ENCODE assay signal across 16 mouse cellular contexts in the genomic region with DNA sequence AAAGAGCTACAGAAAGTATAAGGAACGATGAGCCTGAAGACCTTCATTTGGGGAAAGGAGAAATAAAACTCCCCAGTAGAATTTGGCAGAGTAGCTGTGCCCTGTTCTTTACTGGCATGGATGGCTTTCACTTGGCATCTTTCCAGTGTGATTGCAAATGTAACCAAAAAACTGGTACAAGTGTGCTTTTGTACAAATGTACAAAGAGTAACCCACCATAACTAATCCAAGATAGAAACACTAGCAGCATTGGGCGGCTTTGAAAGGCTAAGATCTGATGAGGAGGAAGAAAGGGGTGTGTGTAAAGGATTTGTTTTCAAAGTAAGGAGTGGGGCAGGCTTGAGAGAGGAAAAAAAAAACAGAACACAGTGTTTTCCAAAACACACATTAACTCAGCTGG. TPM values are rescaled to one million over a fixed set of nuclear protein-coding genes. Genes with fewer than 3 reads are reported as not detected.
DNase-seq lines count a peak whose midpoint lies in the region; ATAC-seq lines count a peak whose summit lies in the region.
"Had no signal": no experiment of that assay in that cellular context is flagged by ENCODE, and none has a peak within 500 bp of the region (broad histone marks: within the 10 kb centered on the region; RNA-seq: fewer than 3 reads in every experiment).

No protein-coding gene starts in this region.

- H3K4me2 ChIP-seq in hindbrain, embryonic 15.5 days, result no peak overlapping the region
- no peak overlapping the region for H3K4me2 ChIP-seq in hindbrain, embryonic 12.5 days (replicated peaks)
- H3K4me2 ChIP-seq in midbrain, embryonic 14.5 days (ENCODE audit: low read length), result no peak overlapping the region
- H3K4me2 ChIP-seq in midbrain, embryonic 15.5 days, result no peak overlapping the region
- no peak overlapping the region for H3K4me2 ChIP-seq in neural tube, embryonic 15.5 days
- H3K4me2 ChIP-seq: embryonic facial prominence, embryonic 15.5 days; liver, embryonic 13.5 days; midbrain, embryonic 11.5 days had no signal

- no peak overlapping the region for H3K27ac ChIP-seq in hindbrain, embryonic 15.5 days (replicated peaks)
- H3K27ac ChIP-seq in hindbrain, embryonic 12.5 days, result no peak overlapping the region
- no peak overlapping the region for H3K27ac ChIP-seq in midbrain, embryonic 14.5 days (replicated peaks; ENCODE audit: low read depth, low read length)
- H3K27ac ChIP-seq in midbrain, embryonic 15.5 days, result no peak overlapping the region
- H3K27ac ChIP-seq in neural tube, embryonic 15.5 days (replicated peaks), result peak overlapping the region; percentile 37; the same call in 1 of the 2 replicates
- H3K27ac ChIP-seq: embryonic facial prominence, embryonic 15.5 days; heart, embryonic 10.5 days; liver, embryonic 13.5 days had no signal

- H3K9ac ChIP-seq in hindbrain, embryonic 15.5 days, result no peak overlapping the region
- H3K9ac ChIP-seq in hindbrain, embryonic 12.5 days, result no peak overlapping the region
- H3K9ac ChIP-seq in midbrain, embryonic 14.5 days (replicated peaks; ENCODE audit: low read length), result no peak overlapping the region
- no peak overlapping the region for H3K9ac ChIP-seq in midbrain, embryonic 15.5 days
- no peak overlapping the region for H3K9ac ChIP-seq in neural tube, embryonic 15.5 days (replicated peaks)
- H3K9ac ChIP-seq: embryonic facial prominence, embryonic 15.5 days; forebrain, postnatal 0 days; liver, embryonic 13.5 days had no signal

- H3K4me1 ChIP-seq in hindbrain, embryonic 15.5 days (replicated peaks), result no peaks in the 10 kb centered on the region
- H3K4me1 ChIP-seq in hindbrain, embryonic 12.5 days, result no peaks in the 10 kb centered on the region; the same call in 1 of the 2 replicates
- H3K4me1 ChIP-seq in midbrain, embryonic 14.5 days (ENCODE audit: control insufficient read depth, insufficient read depth, low read length), result no peaks in the 10 kb centered on the region
- H3K4me1 ChIP-seq in midbrain, embryonic 15.5 days, result 0 out of 2 replicates have a peak, but pooled peaks cover 3% of the 10 kb centered on the region
- H3K4me1 ChIP-seq in neural tube, embryonic 15.5 days, result peaks cover 5% of the 10 kb centered on the region; the same call in 1 of the 2 replicates
- H3K4me1 ChIP-seq: embryonic facial prominence, embryonic 15.5 days; heart, embryonic 10.5 days; liver, embryonic 13.5 days had no signal

- WGBS in hindbrain, embryonic 15.5 days, result 52% methylated on average over 2 of the region's 2 CpGs
- 74% methylated on average over 2 of the region's 2 CpGs for WGBS in hindbrain, embryonic 12.5 days
- 55% methylated on average over 2 of the region's 2 CpGs for WGBS in midbrain, embryonic 14.5 days
- WGBS in midbrain, embryonic 15.5 days, result 56% methylated on average over 2 of the region's 2 CpGs
- WGBS in neural tube, embryonic 15.5 days, result 49% methylated on average over 2 of the region's 2 CpGs

- peak; percentile 13 to 24 for DNase-seq in cerebellum, adult 18-20 months
- DNase-seq in cerebellum, postnatal 4 days (ENCODE audit: low spot score in 2 of 2), result no peak
- peak; percentile 59 for DNase-seq in midbrain, embryonic 14.5 days
- DNase-seq: forebrain, postnatal 0 days; gastrocnemius, postnatal 14 days; liver, embryonic 13.5 days; thymus, postnatal 36 days had no signal

- ATAC-seq in hindbrain, embryonic 15.5 days (ENCODE audit: low FRiP score, low read depth), result peak; percentile 74; the same call in 1 of the 2 replicates
- ATAC-seq in hindbrain, embryonic 12.5 days (ENCODE audit: low FRiP score), result no peak
- no peak for ATAC-seq in midbrain, embryonic 14.5 days (ENCODE audit: low FRiP score, low TSS enrichment)
- ATAC-seq in midbrain, embryonic 15.5 days (replicated peaks), result no peak
- ATAC-seq in neural tube, embryonic 15.5 days (ENCODE audit: low FRiP score), result no peak
- ATAC-seq: activated CD4-positive, CD25-positive, alpha-beta regulatory T cell, adult 4 months; forebrain, postnatal 0 days; intestine, embryonic 16.5 days had no signal

- no peak overlapping the region for H3K4me3 ChIP-seq in hindbrain, embryonic 15.5 days
- no peak overlapping the region for H3K4me3 ChIP-seq in hindbrain, embryonic 12.5 days
- H3K4me3 ChIP-seq in midbrain, embryonic 14.5 days (replicated peaks; ENCODE audit: low read depth, low read length), result no peak overlapping the region
- H3K4me3 ChIP-seq in midbrain, embryonic 15.5 days, result no peak overlapping the region
- no peak overlapping the region for H3K4me3 ChIP-seq in neural tube, embryonic 15.5 days (replicated peaks)
- H3K4me3 ChIP-seq: embryonic facial prominence, embryonic 15.5 days; heart, embryonic 10.5 days; liver, embryonic 13.5 days had no signal

- H3K9me3 ChIP-seq in hindbrain, embryonic 15.5 days, result no peaks in the 10 kb centered on the region
- no peaks in the 10 kb centered on the region for H3K9me3 ChIP-seq in hindbrain, embryonic 12.5 days (replicated peaks)
- no peaks in the 10 kb centered on the region for H3K9me3 ChIP-seq in midbrain, embryonic 14.5 days (ENCODE audit: control insufficient read depth, low read length)
- H3K9me3 ChIP-seq in midbrain, embryonic 15.5 days, result no peaks in the 10 kb centered on the region
- no peaks in the 10 kb centered on the region for H3K9me3 ChIP-seq in neural tube, embryonic 15.5 days (replicated peaks)
- H3K9me3 ChIP-seq: embryonic facial prominence, embryonic 15.5 days; heart, embryonic 10.5 days; liver, embryonic 13.5 days had no signal

- no peaks in the 10 kb centered on the region for H3K27me3 ChIP-seq in hindbrain, embryonic 15.5 days
- H3K27me3 ChIP-seq in hindbrain, embryonic 12.5 days, result no peaks in the 10 kb centered on the region
- H3K27me3 ChIP-seq in midbrain, embryonic 14.5 days (ENCODE audit: control insufficient read depth, insufficient read depth, low read length), result no peaks in the 10 kb centered on the region
- H3K27me3 ChIP-seq in midbrain, embryonic 15.5 days (replicated peaks), result no peaks in the 10 kb centered on the region
- no peaks in the 10 kb centered on the region for H3K27me3 ChIP-seq in neural tube, embryonic 15.5 days (replicated peaks)
- H3K27me3 ChIP-seq: embryonic facial prominence, embryonic 15.5 days; liver, embryonic 13.5 days had no signal

- no peaks in the 10 kb centered on the region for H3K36me3 ChIP-seq in hindbrain, embryonic 15.5 days
- H3K36me3 ChIP-seq in hindbrain, embryonic 12.5 days, result no peaks in the 10 kb centered on the region
- no peaks in the 10 kb centered on the region for H3K36me3 ChIP-seq in midbrain, embryonic 14.5 days (ENCODE audit: control insufficient read depth, insufficient read depth, low read length)
- H3K36me3 ChIP-seq in midbrain, embryonic 15.5 days (replicated peaks), result no peaks in the 10 kb centered on the region
- no peaks in the 10 kb centered on the region for H3K36me3 ChIP-seq in neural tube, embryonic 15.5 days
- H3K36me3 ChIP-seq: embryonic facial prominence, embryonic 15.5 days; heart, embryonic 10.5 days; liver, embryonic 13.5 days had no signal

RNA-seq across cellular contexts. Expression of a gene that starts 21.2 kb away (rescaled TPM):
- polyA plus RNA-seq in hindbrain, embryonic 15.5 days (2015; fragmentation: Nextera tagmentation; extraction: Ambion mirVana), result 12.4 and 12.5 TPM in 2 replicates
- polyA plus RNA-seq in hindbrain, embryonic 12.5 days (2016; fragmentation: Nextera tagmentation; extraction: Ambion mirVana), result 9.7 and 11.2 TPM in 2 replicates
- 6.7 and 7.0 TPM in 2 replicates for polyA plus RNA-seq in midbrain, embryonic 14.5 days (2014; fragmentation: Nextera tagmentation; extraction: Ambion mirVana)
- 11.0 and 11.7 TPM in 2 replicates for polyA plus RNA-seq in midbrain, embryonic 15.5 days (2015; fragmentation: Nextera tagmentation; extraction: Ambion mirVana)
- polyA plus RNA-seq in neural tube, embryonic 15.5 days (2015; fragmentation: Nextera tagmentation; extraction: Ambion mirVana), result 13.7 and 14.3 TPM in 2 replicates

Comparison
In these comparisons a context has a peak if more than half of its experiments do, and no peak if none do; other contexts are left out.
1. DNase-seq: peak in cerebellum, adult 18-20 months (2 of 2) and midbrain, embryonic 14.5 days (single experiment); none in cerebellum, postnatal 4 days (0 of 2).